Mouse (Mus musculus): Measurements from ENCODE around the gene Ptgr2.
A peak's percentile ranks its signal among the peaks of the same experiment; 100 is the strongest.
"Not testable (repeated sequence)": the region's sequence is repeated elsewhere in the genome, so short reads cannot be mapped to it uniquely, and the experiment has no call there.

Gene Ptgr2

GRCm38 (mm10) chr12:84304554-84304953 is 19.5 kb downstream of the Ptgr2 start:
- DNase-seq (ENCODE audit: low spot score): no peak

GRCm38 (mm10) chr12:84311306-84311705 is 26.3 kb downstream of the Ptgr2 start:
- no peak for DNase-seq (ENCODE audit: low spot score)

GRCm38 (mm10) chr12:84316006-84316405 is 31.0 kb downstream of the Ptgr2 start:
- no peak for DNase-seq (ENCODE audit: low spot score)

- peak; percentile 89 for DNase-seq (ENCODE audit: low spot score)
Observed at GRCm38 (mm10) chr12:84316721-84317621, 31.9 kb downstream of the Ptgr2 start, which contains the start of gene Zfp410. Gene Zfp410, plus strand, starts transcription at chr12:84316852.

GRCm38 (mm10) chr12:84327111-84327512 is 42.1 kb downstream of the Ptgr2 start:
- no peak for DNase-seq (ENCODE audit: low spot score)

- DNase-seq (ENCODE audit: low spot score): no peak
Observed at GRCm38 (mm10) chr12:84336963-84337625, 52.1 kb downstream of the Ptgr2 start.

GRCm38 (mm10) chr12:84347192-84347591 is 62.2 kb downstream of the Ptgr2 start:
- DNase-seq (ENCODE audit: low spot score): peak; percentile 47

- DNase-seq (ENCODE audit: low spot score): not testable (repeated sequence)
Observed at GRCm38 (mm10) chr12:84358699-84359098, 73.7 kb downstream of the Ptgr2 start.

GRCm38 (mm10) chr12:84361555-84362489 is 76.8 kb downstream of the Ptgr2 start, which contains the start of the genes Coq6 and Fam161b:
Gene Coq6, plus strand, starts transcription at chr12:84361657.
Gene Fam161b, minus strand, starts transcription at chr12:84361833.
- DNase-seq (ENCODE audit: low spot score): peak; percentile 99

GRCm38 (mm10) chr12:84362872-84363271 is 77.8 kb downstream of the Ptgr2 start:
- no peak for DNase-seq (ENCODE audit: low spot score)

GRCm38 (mm10) chr12:84364291-84364690 is 79.3 kb downstream of the Ptgr2 start:
- DNase-seq (ENCODE audit: low spot score): no peak

GRCm38 (mm10) chr12:84365137-84365536 is 80.1 kb downstream of the Ptgr2 start:
- DNase-seq (ENCODE audit: low spot score): no peak
